Mouse (Mus musculus) heart, postnatal 4 days (tissue): Measurements from ENCODE around the gene Neo1. TPM values are rescaled to one million over a fixed set of nuclear protein-coding genes. Genes with fewer than 3 reads are reported as not detected.

Experiments used
- DNase-seq: peaks from one replicate; pipeline ENCODE4 v3.0.0; 2021
- total RNA-seq, 2 experiments: library from RNA; stranded (reverse); gene quantifications; 2 replicates each; pipeline ENCODE4 v1.2.3; 2021

Neo1 gene
- total RNA-seq, result 10 to 100 TPM; 72.3 to 72.8 TPM

- DNase-seq, result peak; percentile 93
Observed at GRCm38 (mm10) chr9:59036159-59036731, at the start of gene Neo1. Gene Neo1, minus strand, starts transcription at chr9:59036441.

- DNase-seq, result no peak
Observed at GRCm38 (mm10) chr9:59075632-59076031, 39.4 kb upstream of the Neo1 start.

DNA sequence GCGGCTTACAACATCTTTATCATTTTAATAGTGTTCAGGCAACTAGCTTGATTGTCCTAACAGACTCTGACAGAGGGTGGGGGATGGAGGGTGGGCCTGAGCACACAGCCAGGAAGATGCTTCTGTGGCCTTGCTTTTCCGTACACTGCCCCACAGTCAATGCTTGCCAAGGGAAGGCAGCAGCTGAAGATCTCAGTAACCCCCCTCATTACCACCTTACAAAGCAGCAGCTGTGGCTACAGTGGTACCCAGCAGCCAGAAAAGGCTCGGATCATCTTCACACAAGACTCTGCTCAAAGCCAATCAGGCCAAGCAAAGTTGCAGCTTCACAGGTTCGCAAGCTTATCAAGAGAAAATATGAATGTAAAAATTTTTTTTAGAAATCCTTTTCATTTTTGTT lies 37.6 kb upstream of the Neo1 start:
- DNase-seq, result no peak

GRCm38 (mm10) chr9:59072076-59072777 lies 36.0 kb upstream of the Neo1 start:
- no peak for DNase-seq

DNA sequence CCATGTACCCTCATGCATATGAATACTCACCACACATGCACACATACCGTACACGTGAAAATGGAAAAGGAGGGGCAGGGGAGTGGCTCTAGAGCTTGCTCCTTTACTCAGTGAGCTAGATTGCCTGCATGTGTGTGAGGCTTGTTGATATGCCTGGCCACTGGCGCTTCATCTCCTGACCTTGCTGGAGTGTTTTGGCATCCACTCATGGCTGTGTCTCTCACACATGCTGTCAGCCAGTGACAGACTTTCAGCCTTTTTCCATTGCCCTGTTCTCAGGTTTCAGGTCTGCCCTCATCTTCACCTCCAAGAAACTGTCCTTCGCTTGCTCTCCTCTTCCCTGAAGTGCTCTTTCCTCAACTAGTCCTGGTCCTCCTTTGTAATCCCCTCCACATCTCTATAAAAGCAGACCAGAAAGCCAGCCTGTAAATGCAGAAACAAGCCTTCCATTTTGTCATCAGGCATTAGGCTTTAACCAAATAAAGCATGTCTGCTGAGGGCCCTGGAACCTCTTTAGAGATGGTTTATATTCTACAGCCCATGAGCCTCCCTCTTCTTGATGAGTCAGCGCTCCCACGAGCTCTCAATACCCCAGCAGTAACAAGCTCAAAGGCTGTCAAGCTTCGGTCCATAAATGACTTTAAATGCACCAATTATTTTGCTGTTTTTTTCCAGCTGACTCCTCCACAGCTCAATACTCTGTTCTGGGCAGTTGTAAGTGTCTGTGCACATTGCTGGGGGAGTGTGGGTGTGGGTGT lies 35.2 kb upstream of the Neo1 start:
- DNase-seq, result peak; percentile 49

- DNase-seq, result no peak
Observed at GRCm38 (mm10) chr9:59070216-59070615, 34.0 kb upstream of the Neo1 start.

DNA sequence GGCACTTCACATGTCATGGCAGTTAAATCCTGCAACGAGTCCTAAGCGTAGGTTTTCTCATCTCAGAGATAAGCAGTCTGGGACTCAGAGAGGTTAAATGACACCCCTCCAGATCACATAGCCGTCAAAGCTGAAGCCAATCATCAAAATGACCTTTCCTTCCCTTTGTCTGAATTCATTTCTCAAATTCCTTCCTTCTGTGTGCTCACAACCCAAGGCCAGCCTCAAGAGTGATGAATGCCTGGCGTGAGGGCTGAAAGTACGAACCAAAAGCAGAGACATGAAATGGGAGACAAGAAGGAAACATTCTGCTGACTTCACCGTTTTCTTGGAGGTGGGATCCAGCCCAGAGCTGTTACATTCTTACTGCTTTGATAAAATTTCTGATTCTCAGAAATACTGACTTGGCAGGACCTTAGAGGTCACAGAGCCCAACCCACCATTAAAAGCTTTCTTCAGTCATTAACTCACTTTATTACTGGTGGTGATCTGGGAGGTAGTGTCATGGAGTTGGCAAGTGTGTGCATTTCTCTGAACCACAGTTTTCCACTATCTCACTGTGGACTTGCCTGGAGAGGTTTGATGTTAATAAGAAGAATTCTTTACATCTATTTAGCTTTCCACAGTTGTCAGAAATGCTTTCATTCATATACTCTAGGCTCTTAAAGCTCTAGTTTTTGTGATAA lies 29.5 kb upstream of the Neo1 start:
- DNase-seq, result no peak

- DNase-seq, result peak; percentile 40
Observed at GRCm38 (mm10) chr9:59062409-59062808, 26.2 kb upstream of the Neo1 start.

GRCm38 (mm10) chr9:59060026-59060605 lies 23.9 kb upstream of the Neo1 start:
- DNase-seq, result no peak

DNA sequence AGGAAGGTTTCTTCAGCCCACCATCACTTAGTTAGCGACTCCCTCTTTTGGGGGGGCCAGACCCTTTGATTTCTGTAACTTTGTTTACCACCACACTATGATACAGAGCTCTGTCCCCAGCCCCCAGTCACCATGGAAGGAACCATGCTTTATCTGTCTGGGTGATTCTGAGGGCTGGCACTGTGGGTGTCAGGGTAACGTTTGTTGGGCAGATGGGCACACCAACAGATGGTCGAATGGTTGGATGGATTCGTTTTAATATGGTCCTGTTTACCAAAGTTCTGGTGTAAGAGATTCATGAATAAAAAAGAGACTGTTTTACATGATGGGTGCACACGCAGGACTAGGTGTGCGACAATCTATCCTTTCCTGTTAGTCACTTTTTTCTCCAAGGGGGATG lies 22.9 kb upstream of the Neo1 start:
- DNase-seq, result no peak

GRCm38 (mm10) chr9:59058060-59058459 lies 21.8 kb upstream of the Neo1 start:
- no peak for DNase-seq

DNA sequence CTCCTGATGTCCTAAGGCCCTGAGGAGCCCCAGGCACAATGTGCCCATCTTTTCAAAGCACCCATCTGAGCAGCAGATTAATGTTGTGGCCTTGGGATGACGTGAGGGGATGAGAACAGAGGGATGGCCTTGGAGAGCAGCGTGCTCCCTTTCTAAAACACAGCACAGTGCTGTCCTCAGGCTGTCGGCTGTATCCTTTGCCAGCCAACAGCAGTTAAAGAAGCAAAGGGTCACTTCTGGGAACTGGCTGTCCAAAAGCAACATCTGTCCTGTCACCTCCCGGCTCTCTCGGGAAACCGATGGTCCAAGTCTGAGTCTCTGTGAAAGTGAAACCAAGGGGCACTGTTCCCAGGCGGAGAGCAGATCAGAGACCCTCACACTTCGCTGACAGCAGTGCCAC lies 20.0 kb upstream of the Neo1 start:
- DNase-seq, result no peak

- no peak for DNase-seq
Observed at GRCm38 (mm10) chr9:59041805-59042204, 5.6 kb upstream of the Neo1 start.

GRCm38 (mm10) chr9:59036732-59037341 lies 596 bp upstream of the Neo1 start:
- peak; percentile 72 for DNase-seq

GRCm38 (mm10) chr9:59035342-59036158 lies 691 bp downstream of the Neo1 start:
- peak; percentile 53 for DNase-seq

DNA sequence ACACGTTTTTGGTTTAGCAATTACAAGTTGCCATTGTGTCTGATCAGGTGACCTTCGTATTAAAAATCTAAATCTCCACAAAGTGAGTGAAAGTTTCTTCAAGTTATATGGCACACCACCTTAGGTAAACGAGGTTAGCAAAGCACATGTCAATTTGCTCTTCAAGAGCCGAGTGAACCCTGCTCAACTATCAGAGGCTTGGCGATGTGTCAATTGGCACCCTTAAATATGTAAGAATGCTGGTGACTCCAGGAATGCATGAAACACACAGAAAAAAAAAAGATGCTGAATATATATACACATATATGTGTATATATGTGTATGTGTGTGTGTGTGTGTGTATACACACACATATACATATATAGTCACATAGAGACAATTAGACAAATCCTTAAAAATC lies 1.4 kb downstream of the Neo1 start:
- DNase-seq, result peak; percentile 23

- DNase-seq, result no peak
Observed at GRCm38 (mm10) chr9:59033492-59033891, 2.7 kb downstream of the Neo1 start.

DNA sequence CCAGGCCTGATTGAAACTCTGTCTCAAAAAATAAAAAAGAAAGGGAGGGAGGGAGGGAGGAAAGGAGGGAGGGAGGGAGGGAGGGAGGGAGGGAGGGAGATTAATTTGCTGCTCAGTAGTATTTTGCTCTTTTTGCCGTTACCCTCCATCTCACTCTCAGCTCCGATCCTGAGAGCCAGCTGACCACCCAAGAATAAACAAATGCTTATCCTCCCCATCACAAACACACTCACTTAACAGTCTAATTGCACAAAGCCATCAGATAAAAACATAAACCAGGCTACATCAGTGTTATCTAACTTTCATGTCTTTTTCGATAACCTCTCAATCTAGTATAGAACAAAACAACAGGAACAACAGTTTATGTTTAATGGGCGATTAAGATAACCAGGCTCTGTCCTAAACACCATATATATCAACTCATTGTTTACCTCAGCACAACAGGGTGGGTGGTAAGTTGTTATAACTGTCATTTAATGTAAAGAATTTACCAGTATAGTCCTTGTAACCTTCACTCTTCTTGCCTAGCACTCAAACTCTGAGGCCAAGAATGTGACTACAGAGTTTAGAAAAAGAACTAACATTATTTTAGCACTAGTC lies 11.9 kb downstream of the Neo1 start:
- DNase-seq, result no peak

- DNase-seq, result no peak
Observed at GRCm38 (mm10) chr9:59016060-59016719, 20.1 kb downstream of the Neo1 start.

GRCm38 (mm10) chr9:59013365-59013764 lies 22.9 kb downstream of the Neo1 start:
- DNase-seq, result peak; percentile 8
